Mouse (Mus musculus): ENCODE measurements around the gene Ttc7b. TPM values are rescaled to one million over a fixed set of nuclear protein-coding genes. Genes with fewer than 3 reads are reported as not detected.

Gene Ttc7b
- total and polyA plus RNA-seq, 3 experiments: 11.7 to 23.7 TPM; not detected in 1

GRCm38 (mm10) chr12:100501261-100501660 lies 19.4 kb downstream of the Ttc7b start:
- H3K36me3 ChIP-seq (ENCODE audit: control insufficient read depth in 1 of 2, insufficient read depth in 2 of 2, low read length in 2 of 2): peaks cover 3 to 14% of the 10 kb centered on the region in 2 experiments; a peak in 3 of 4 replicates
- H3K27ac ChIP-seq (ENCODE audit: control insufficient read depth, low read depth, low read length): no peak overlapping the region
- TF ChIP-seq TCF12 (IDR thresholded peaks at IDR 0.05; ENCODE audit: low read depth, low read length) (no peak), E2F4 (IDR thresholded peaks at IDR 0.05; ENCODE audit: borderline replicate concordance, low read depth, low read length) (no peak), ZNF384 (IDR thresholded peaks at IDR 0.05; ENCODE audit: low read depth, low read length) (no peak), RAD21 (IDR thresholded peaks at IDR 0.05; ENCODE audit: low read depth, low read length) (no peak), CHD2 (IDR thresholded peaks at IDR 0.05; ENCODE audit: low read length) (no peak), EP300 (IDR thresholded peaks at IDR 0.05; ENCODE audit: low read depth in 1 of 2, low read length in 2 of 2) (no peak), POLR2AphosphoS2 (IDR thresholded peaks at IDR 0.05; ENCODE audit: low read length) (no peak), GATA1 (IDR thresholded peaks at IDR 0.05; ENCODE audit: low read depth, low read length) (no peak)
- no peak for DNase-seq (ENCODE audit: low read depth, low spot score)
- H3K4me1 ChIP-seq (ENCODE audit: control insufficient read depth in 1 of 2, insufficient read depth in 2 of 2, low read length in 2 of 2): peaks cover 5 to 17% of the 10 kb centered on the region in 2 experiments
- H3K27me3 ChIP-seq (ENCODE audit: control insufficient read depth in 1 of 2, insufficient read depth in 2 of 2, low read length in 2 of 2): no peaks in the 10 kb centered on the region
- H3K9ac ChIP-seq (ENCODE audit: control insufficient read depth, low read depth, low read length, poor library complexity, severe bottlenecking): no peak overlapping the region
- H3K9me3 ChIP-seq (replicated peaks; ENCODE audit: insufficient read depth, low read length): no peaks in the 10 kb centered on the region
- no peaks in the 10 kb centered on the region for H3K79me2 ChIP-seq (ENCODE audit: control insufficient read depth, insufficient read depth, low read length, poor library complexity)
- H3K4me3 ChIP-seq (ENCODE audit: control insufficient read depth in 1 of 2, insufficient read depth in 1 of 2, low read depth in 2 of 2, low read length in 2 of 2): no peak overlapping the region

GRCm38 (mm10) chr12:100499469-100499868 lies 21.2 kb downstream of the Ttc7b start:
- no peak for TF ChIP-seq POLR2AphosphoS5 (IDR thresholded peaks at IDR 0.05; ENCODE audit: borderline replicate concordance, low read depth, low read length)
- no peak for TF ChIP-seq USF2 (IDR thresholded peaks at IDR 0.05; ENCODE audit: borderline replicate concordance in 1 of 2, insufficient read depth in 1 of 2, low read depth in 1 of 2, low read length in 2 of 2)
- no peak for TF ChIP-seq NRF1 (IDR thresholded peaks at IDR 0.05; ENCODE audit: insufficient read depth, low read depth, low read length, poor library complexity, severe bottlenecking)
- no peak for TF ChIP-seq MAFK (IDR thresholded peaks at IDR 0.05; ENCODE audit: borderline replicate concordance, low read depth, low read length)
- TF ChIP-seq MYC (IDR thresholded peaks at IDR 0.05; ENCODE audit: low read depth, low read length): no peak
- TF ChIP-seq GABPA (IDR thresholded peaks at IDR 0.05; ENCODE audit: low read depth, low read length): no peak
- TF ChIP-seq ELF1 (IDR thresholded peaks at IDR 0.05; ENCODE audit: low read depth, low read length): no peak
- no peak for TF ChIP-seq POLR2A (IDR thresholded peaks at IDR 0.05; ENCODE audit: control insufficient read depth in 1 of 2, insufficient read depth in 1 of 2, low read depth in 1 of 2, low read length in 2 of 2, poor library complexity in 1 of 2)
- no peak for TF ChIP-seq MYB (IDR thresholded peaks at IDR 0.05; ENCODE audit: low read depth, low read length)
- no peak for TF ChIP-seq MXI1 (IDR thresholded peaks at IDR 0.05; ENCODE audit: low read depth, low read length)
- TF ChIP-seq RAD21 (IDR thresholded peaks at IDR 0.05; ENCODE audit: low read depth, low read length): no peak
- TF ChIP-seq CTCF (IDR thresholded peaks at IDR 0.05 in 2 of 3, conservative IDR thresholded peaks at IDR 0.05 in 1 of 3; ENCODE audit: control insufficient read depth in 1 of 3, insufficient read depth in 1 of 3, low read depth in 2 of 3, low read length in 3 of 3, poor library complexity in 1 of 3, severe bottlenecking in 1 of 3): no peak
- TF ChIP-seq MAZ (IDR thresholded peaks at IDR 0.05; ENCODE audit: low read depth, low read length): no peak
- no peak for TF ChIP-seq MEF2A (IDR thresholded peaks at IDR 0.05; ENCODE audit: extremely low read depth, insufficient replicate concordance, low read depth, low read length, poor library complexity, severe bottlenecking)
- TF ChIP-seq ZC3H11A (IDR thresholded peaks at IDR 0.05; ENCODE audit: low read depth, low read length): no peak
- TF ChIP-seq ZNF384 (IDR thresholded peaks at IDR 0.05; ENCODE audit: low read depth, low read length): no peak
- no peak for TF ChIP-seq E2F4 (IDR thresholded peaks at IDR 0.05; ENCODE audit: borderline replicate concordance, low read depth, low read length)
- TF ChIP-seq ZMIZ1 (IDR thresholded peaks at IDR 0.05; ENCODE audit: low read depth, low read length): no peak
- Histone ChIP-seq H3K4me3 (ENCODE audit: control insufficient read depth in 1 of 2, insufficient read depth in 1 of 2, low read depth in 2 of 2, low read length in 2 of 2) (no peak overlapping the region), H3K27me3 (ENCODE audit: control insufficient read depth in 1 of 2, insufficient read depth in 2 of 2, low read length in 2 of 2) (no peaks in the 10 kb centered on the region), H3K27ac (ENCODE audit: control insufficient read depth, low read depth, low read length) (no peak overlapping the region), H3K4me1 (ENCODE audit: control insufficient read depth in 1 of 2, insufficient read depth in 2 of 2, low read length in 2 of 2) (peaks cover 0 to 12% of the 10 kb centered on the region in 2 experiments; a peak in 2 of 4 replicates), H3K9ac (ENCODE audit: control insufficient read depth, low read depth, low read length, poor library complexity, severe bottlenecking) (no peak overlapping the region), H3K79me2 (ENCODE audit: control insufficient read depth, insufficient read depth, low read length, poor library complexity) (no peaks in the 10 kb centered on the region), H3K9me3 (replicated peaks; ENCODE audit: insufficient read depth, low read length) (no peaks in the 10 kb centered on the region), H3K36me3 (ENCODE audit: control insufficient read depth in 1 of 2, insufficient read depth in 2 of 2, low read length in 2 of 2) (peaks cover 3 to 7% of the 10 kb centered on the region in 2 experiments)
- no peak for DNase-seq (ENCODE audit: low read depth, low spot score)
